Mouse (Mus musculus) heart, embryonic 10.5 days (tissue): Measurements from ENCODE around the gene Rbm3. TPM values are rescaled to one million over a fixed set of nuclear protein-coding genes. Genes with fewer than 3 reads are reported as not detected.

ENCODE experiments used
- DNase-seq: peaks from one replicate; pipeline ENCODE4 v3.0.0-alpha.2; 2017; ENCODE audit warnings: low spot score
- H3K27ac ChIP-seq: fragments of 300-500 bp; sonication (generic); 2 replicates; pipeline ENCODE4 v1.5.1; 2016; ENCODE audit warnings: mild to moderate bottlenecking
- H3K27me3 ChIP-seq: fragments of 300-500 bp; sonication (generic); 2 replicates; pipeline ENCODE4 v1.6.1; 2016; ENCODE audit warnings: mild to moderate bottlenecking; ENCODE audit not compliant: poor library complexity, insufficient read depth, severe bottlenecking
- H3K36me3 ChIP-seq: fragments of 300-500 bp; sonication (generic); 2 replicates; pipeline ENCODE4 v1.6.1; 2016; ENCODE audit warnings: mild to moderate bottlenecking, moderate library complexity
- H3K4me1 ChIP-seq: fragments of 300-500 bp; sonication (generic); 2 replicates; pipeline ENCODE4 v1.6.1; 2016; ENCODE audit warnings: mild to moderate bottlenecking
- H3K4me3 ChIP-seq: fragments of 300-500 bp; sonication (generic); 2 replicates; pipeline ENCODE4 v1.5.1; 2016; ENCODE audit warnings: mild to moderate bottlenecking, moderate library complexity
- H3K9me3 ChIP-seq: fragments of 300-500 bp; sonication (generic); 2 replicates; pipeline ENCODE4 v1.6.1; 2016; ENCODE audit warnings: mild to moderate bottlenecking, moderate library complexity
- WGBS: fragments of 180-500 bp; shearing (Covaris S2); methylation state at CpG from one replicate; pipeline ENCODE4 v1.1.7; 2016; 5-methylcytosine and 5-hydroxymethylcytosine counted together
- polyA plus RNA-seq: library from polyadenylated mRNA; unstranded; fragments of >200 nt; fragmentation: Nextera tagmentation; extraction: Ambion mirVana; gene quantifications from 2 replicates; pipeline ENCODE4 v1.2.1, GENCODE M21; 2016

Gene Rbm3
- 342 and 398 TPM in 2 replicates for polyA plus RNA-seq

GRCm38 (mm10) chrX:8145153-8145991 lies at the start of gene Rbm3:
Gene Rbm3, minus strand, starts transcription at chrX:8145880.
- H3K27me3 ChIP-seq: no peaks in the 10 kb centered on the region
- peak within 1 kb of the TSS; percentile 70 for H3K4me3 ChIP-seq
- WGBS: 18% methylated on average over 65 of the region's 65 CpGs
- no peaks in the 10 kb centered on the region for H3K9me3 ChIP-seq
- H3K4me1 ChIP-seq: peaks cover 4% of the 10 kb centered on the region; the same call in 1 of the 2 replicates
- peaks cover 32% of the 10 kb centered on the region for H3K36me3 ChIP-seq
- H3K27ac ChIP-seq: peak within 1 kb of the TSS; percentile 95
- DNase-seq: peak; percentile 93

GRCm38 (mm10) chrX:8193419-8193723 lies 47.7 kb upstream of the Rbm3 start, which contains the start of gene Ebp:
Gene Ebp, minus strand, starts transcription at chrX:8193512.
- H3K4me3 ChIP-seq: peak within 1 kb of the TSS; percentile 66
- H3K9me3 ChIP-seq: no peaks in the 10 kb centered on the region
- no peaks in the 10 kb centered on the region for H3K27me3 ChIP-seq
- WGBS: 18% methylated on average over 10 of the region's 10 CpGs
- no peak for DNase-seq
- H3K36me3 ChIP-seq: no peaks in the 10 kb centered on the region
- H3K27ac ChIP-seq: peak within 1 kb of the TSS; percentile 87
- H3K4me1 ChIP-seq: no peaks in the 10 kb centered on the region

GRCm38 (mm10) chrX:8192640-8193418 lies 47.1 kb upstream of the Rbm3 start:
- H3K4me1 ChIP-seq: no peaks in the 10 kb centered on the region
- H3K36me3 ChIP-seq: no peaks in the 10 kb centered on the region
- DNase-seq: peak; percentile 94
- H3K4me3 ChIP-seq: peak overlapping the region; percentile 66
- no peaks in the 10 kb centered on the region for H3K9me3 ChIP-seq
- H3K27ac ChIP-seq: peak overlapping the region; percentile 87
- H3K27me3 ChIP-seq: no peaks in the 10 kb centered on the region
- 10% methylated on average over 38 of the region's 38 CpGs for WGBS

GRCm38 (mm10) chrX:8192126-8192639 lies 46.5 kb upstream of the Rbm3 start:
- peak overlapping the region; percentile 66 for H3K4me3 ChIP-seq
- WGBS: 17% methylated on average over 13 of the region's 13 CpGs
- H3K36me3 ChIP-seq: no peaks in the 10 kb centered on the region
- peak overlapping the region; percentile 87 for H3K27ac ChIP-seq
- no peak for DNase-seq
- H3K9me3 ChIP-seq: no peaks in the 10 kb centered on the region
- no peaks in the 10 kb centered on the region for H3K27me3 ChIP-seq
- no peaks in the 10 kb centered on the region for H3K4me1 ChIP-seq

GRCm38 (mm10) chrX:8182871-8183540 lies 37.3 kb upstream of the Rbm3 start:
- H3K27ac ChIP-seq: no peak overlapping the region
- no peak for DNase-seq
- no peaks in the 10 kb centered on the region for H3K4me1 ChIP-seq
- 20% methylated on average over 7 of the region's 7 CpGs for WGBS
- H3K9me3 ChIP-seq: no peaks in the 10 kb centered on the region
- H3K4me3 ChIP-seq: no peak overlapping the region
- H3K36me3 ChIP-seq: peaks cover 7% of the 10 kb centered on the region; the same call in 1 of the 2 replicates
- no peaks in the 10 kb centered on the region for H3K27me3 ChIP-seq

GRCm38 (mm10) chrX:8179646-8180045 lies 34.0 kb upstream of the Rbm3 start:
- Histone ChIP-seq H3K36me3 (no peaks in the 10 kb centered on the region), H3K27me3 (no peaks in the 10 kb centered on the region), H3K27ac (no peak overlapping the region), H3K4me3 (no peak overlapping the region), H3K4me1 (no peaks in the 10 kb centered on the region), H3K9me3 (no peaks in the 10 kb centered on the region)
- 76% methylated on average over 5 of the region's 5 CpGs for WGBS
- no peak for DNase-seq

GRCm38 (mm10) chrX:8178871-8179270 lies 33.2 kb upstream of the Rbm3 start:
- H3K27me3 ChIP-seq: no peaks in the 10 kb centered on the region
- no peak overlapping the region for H3K27ac ChIP-seq
- no peaks in the 10 kb centered on the region for H3K36me3 ChIP-seq
- WGBS: 91% methylated on average over 2 of the region's 2 CpGs
- no peaks in the 10 kb centered on the region for H3K4me1 ChIP-seq
- H3K9me3 ChIP-seq: no peaks in the 10 kb centered on the region
- no peak overlapping the region for H3K4me3 ChIP-seq
- no peak for DNase-seq

GRCm38 (mm10) chrX:8175504-8176385 lies 30.1 kb upstream of the Rbm3 start, which contains the start of gene Tbc1d25:
Gene Tbc1d25, minus strand, starts transcription at chrX:8176181.
- 13% methylated on average over 56 of the region's 56 CpGs for WGBS
- DNase-seq: peak; percentile 94
- no peaks in the 10 kb centered on the region for H3K4me1 ChIP-seq

GRCm38 (mm10) chrX:8175169-8175503 lies 29.5 kb upstream of the Rbm3 start:
- H3K27ac ChIP-seq: peak overlapping the region; percentile 83

More at GRCm38 (mm10) chrX:8175504-8176385, 30.1 kb upstream of the Rbm3 start, which contains the start of gene Tbc1d25:
- H3K27me3 ChIP-seq: no peaks in the 10 kb centered on the region
- peaks cover 4% of the 10 kb centered on the region; the same call in 1 of the 2 replicates for H3K36me3 ChIP-seq
- peak within 1 kb of the TSS; percentile 83 for H3K27ac ChIP-seq
- peak within 1 kb of the TSS; percentile 69 for H3K4me3 ChIP-seq
- no peaks in the 10 kb centered on the region for H3K9me3 ChIP-seq

GRCm38 (mm10) chrX:8167716-8168647 lies 22.3 kb upstream of the Rbm3 start:
- H3K4me3 ChIP-seq: no peak overlapping the region
- H3K27ac ChIP-seq: no peak overlapping the region
- H3K9me3 ChIP-seq: no peaks in the 10 kb centered on the region
- H3K4me1 ChIP-seq: no peaks in the 10 kb centered on the region
- peaks cover 10% of the 10 kb centered on the region for H3K36me3 ChIP-seq
- DNase-seq: no peak
- no peaks in the 10 kb centered on the region for H3K27me3 ChIP-seq
- WGBS: 87% methylated on average over 10 of the region's 10 CpGs

More at GRCm38 (mm10) chrX:8175169-8175503, 29.5 kb upstream of the Rbm3 start:
- H3K36me3 ChIP-seq: peaks cover 6% of the 10 kb centered on the region; the same call in 1 of the 2 replicates
- 12% methylated on average over 4 of the region's 4 CpGs for WGBS
- no peaks in the 10 kb centered on the region for H3K27me3 ChIP-seq
- H3K9me3 ChIP-seq: no peaks in the 10 kb centered on the region
- peak overlapping the region; percentile 69 for H3K4me3 ChIP-seq
- H3K4me1 ChIP-seq: no peaks in the 10 kb centered on the region
- DNase-seq: no peak

GRCm38 (mm10) chrX:8164471-8164870 lies 18.8 kb upstream of the Rbm3 start:
- Histone ChIP-seq H3K4me1 (no peaks in the 10 kb centered on the region), H3K36me3 (peaks cover 5% of the 10 kb centered on the region; the same call in 1 of the 2 replicates), H3K27ac (no peak overlapping the region), H3K4me3 (no peak overlapping the region), H3K27me3 (no peaks in the 10 kb centered on the region), H3K9me3 (no peaks in the 10 kb centered on the region)
- no peak for DNase-seq
- 85% methylated on average over 4 of the region's 4 CpGs for WGBS
